Mouse (Mus musculus) megakaryocyte, embryonic 14.5 days (primary cell): ENCODE data around the gene Rgl3.

Experiments used
- FLI1 ChIP-seq: IDR thresholded peaks from 2 replicates; pipeline ENCODE4 v1.6.1; 2012; ENCODE audit warnings: low read length, inconsistent platforms, mixed read lengths
- GATA1 ChIP-seq: IDR thresholded peaks from 3 replicates; pipeline ENCODE4 v1.6.1; 2012; ENCODE audit warnings: mixed read lengths, low read length, inconsistent platforms, borderline replicate concordance

- no peak for TF ChIP-seq FLI1
- no peak for TF ChIP-seq GATA1
Measured at GRCm38 (mm10) chr9:22030386-22030785, 41.1 kb upstream of the Rgl3 start.
